Mouse (Mus musculus) T-cell, adult 2 months (primary cell): Measurements from ENCODE around the gene Atf6b.

Source experiments
- DNase-seq: peaks from one replicate; pipeline ENCODE4 v3.0.0; 2022; ENCODE audit warnings: low spot score

Gene Atf6b

DNA sequence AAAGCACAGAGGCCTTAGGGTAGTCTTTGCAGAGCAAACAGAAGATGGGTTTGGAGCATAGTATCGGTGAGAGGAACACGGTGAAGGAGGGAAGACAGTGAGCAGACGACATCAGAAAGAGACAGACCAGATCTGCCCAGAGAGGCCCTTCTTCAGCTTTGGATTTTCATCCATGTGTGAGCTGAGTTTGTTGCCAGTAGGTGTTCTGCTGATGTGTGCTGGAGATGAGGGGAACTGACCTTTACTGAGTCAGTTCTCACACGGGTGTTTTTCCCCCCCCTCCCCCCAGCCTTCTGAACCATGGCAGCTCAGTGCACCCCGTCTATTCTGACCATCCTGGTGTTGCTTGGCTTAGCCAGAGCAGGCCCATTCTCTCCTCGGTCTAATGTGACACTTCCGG lies 23.3 kb downstream of the Atf6b start, which contains the start of gene Tnxb:
Tnxb (plus strand) TSS at position 301 of the 400 bp plus-strand sequence.
- no peak for DNase-seq

DNA sequence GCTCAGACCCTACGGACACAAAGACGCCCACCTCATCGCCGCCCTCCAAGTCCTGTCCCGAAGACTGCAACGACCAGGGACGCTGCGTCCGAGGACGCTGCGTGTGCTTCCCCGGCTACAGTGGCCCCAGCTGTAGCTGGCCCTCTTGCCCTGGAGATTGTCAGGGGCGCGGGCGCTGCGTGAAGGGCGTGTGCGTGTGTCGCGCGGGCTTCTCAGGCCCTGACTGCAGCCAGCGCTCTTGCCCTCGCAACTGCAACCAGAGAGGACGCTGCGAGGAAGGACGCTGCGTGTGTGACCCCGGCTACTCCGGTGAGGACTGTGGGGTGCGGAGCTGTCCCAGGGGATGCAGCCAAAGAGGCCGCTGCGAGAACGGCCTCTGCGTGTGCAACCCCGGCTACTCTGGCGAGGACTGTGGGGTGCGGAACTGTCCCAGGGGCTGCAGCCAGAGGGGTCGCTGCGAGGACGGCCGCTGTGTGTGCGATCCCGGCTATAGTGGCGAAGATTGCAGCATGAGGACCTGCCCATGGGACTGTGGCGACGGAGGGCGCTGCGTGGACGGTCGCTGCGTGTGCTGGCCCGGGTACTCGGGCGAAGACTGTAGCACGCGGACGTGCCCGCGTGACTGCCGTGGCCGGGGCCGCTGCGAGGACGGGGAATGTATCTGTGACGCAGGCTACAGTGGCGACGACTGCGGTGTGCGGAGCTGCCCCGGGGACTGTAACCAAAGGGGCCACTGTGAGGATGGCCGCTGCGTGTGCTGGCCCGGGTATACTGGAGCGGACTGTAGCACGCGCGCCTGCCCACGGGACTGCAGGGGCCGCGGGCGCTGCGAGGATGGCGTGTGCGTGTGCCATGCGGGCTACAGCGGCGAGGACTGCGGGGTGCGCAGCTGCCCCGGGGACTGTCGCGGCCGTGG lies 24.5 kb downstream of the Atf6b start:
- no peak for DNase-seq

DNA sequence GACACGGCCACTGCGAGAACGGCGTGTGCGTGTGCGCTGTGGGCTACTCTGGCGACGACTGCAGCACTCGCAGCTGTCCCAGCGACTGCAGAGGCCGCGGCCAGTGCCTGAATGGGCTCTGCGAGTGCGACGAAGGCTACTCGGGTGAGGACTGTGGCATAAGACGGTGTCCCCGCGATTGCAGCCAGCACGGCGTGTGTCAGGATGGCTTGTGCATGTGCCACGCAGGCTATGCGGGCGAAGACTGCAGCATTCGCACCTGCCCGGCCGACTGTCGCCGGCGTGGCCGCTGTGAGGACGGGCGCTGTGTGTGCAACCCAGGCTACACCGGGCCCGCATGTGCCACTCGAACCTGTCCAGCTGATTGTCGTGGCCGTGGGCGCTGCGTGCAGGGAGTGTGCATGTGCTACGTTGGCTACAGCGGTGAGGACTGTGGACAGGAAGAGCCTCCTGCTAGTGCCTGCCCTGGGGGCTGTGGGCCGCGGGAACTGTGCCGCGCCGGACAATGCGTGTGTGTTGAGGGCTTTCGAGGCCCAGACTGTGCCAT lies 25.4 kb downstream of the Atf6b start:
- DNase-seq = no peak

DNA sequence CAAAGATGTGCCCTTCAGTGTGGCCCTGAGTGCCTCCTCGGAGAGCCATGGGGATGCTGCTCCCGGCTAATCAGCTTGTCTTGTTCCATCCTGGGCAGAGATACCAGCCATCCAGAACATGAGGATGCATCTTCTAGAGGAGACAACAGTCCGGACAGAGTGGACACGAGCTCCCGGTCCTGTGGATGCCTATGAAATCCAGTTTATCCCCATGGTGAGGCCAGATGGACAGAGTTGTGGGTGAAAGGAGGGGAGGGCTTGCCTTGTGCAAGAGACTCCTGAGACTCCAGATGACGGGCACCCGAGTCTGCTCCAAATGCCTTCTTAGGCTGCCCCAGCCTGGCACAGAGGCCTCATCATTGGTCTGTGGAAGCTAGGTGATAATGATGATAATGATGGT lies 26.2 kb downstream of the Atf6b start:
- no peak for DNase-seq

DNA sequence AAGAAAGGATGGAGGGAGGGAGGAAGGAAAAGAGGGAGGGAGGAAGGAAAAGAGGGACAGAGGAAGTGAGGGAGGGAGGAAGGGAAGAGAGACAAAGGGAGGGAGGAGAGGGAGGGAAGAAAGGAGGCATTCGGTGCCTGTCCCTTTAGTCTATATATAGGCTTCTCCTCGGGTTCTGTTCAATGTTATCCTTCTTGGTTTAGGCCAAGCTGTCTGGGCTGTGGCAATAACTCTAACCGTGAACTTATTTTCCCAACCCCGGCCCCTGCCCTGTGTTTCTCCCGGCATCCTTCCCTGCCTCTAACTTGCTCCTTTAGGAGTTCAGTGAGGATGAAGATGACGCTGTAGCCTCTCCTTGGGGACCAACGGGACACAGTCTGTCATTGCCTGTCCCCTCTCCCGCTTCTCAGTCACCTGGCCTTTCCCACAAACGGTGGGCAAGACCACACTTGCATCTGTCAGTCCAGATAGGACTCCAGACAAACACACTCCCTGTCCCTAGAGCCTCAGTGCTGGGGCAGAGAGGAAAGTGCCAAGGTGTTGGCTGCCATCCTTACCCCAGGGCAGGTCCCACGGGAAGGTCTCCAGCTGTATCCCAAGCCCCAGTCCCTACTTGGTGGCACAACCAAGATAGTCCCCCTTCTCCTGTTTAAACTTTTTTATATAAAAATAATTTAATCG lies 27.7 kb downstream of the Atf6b start:
- no peak for DNase-seq

DNA sequence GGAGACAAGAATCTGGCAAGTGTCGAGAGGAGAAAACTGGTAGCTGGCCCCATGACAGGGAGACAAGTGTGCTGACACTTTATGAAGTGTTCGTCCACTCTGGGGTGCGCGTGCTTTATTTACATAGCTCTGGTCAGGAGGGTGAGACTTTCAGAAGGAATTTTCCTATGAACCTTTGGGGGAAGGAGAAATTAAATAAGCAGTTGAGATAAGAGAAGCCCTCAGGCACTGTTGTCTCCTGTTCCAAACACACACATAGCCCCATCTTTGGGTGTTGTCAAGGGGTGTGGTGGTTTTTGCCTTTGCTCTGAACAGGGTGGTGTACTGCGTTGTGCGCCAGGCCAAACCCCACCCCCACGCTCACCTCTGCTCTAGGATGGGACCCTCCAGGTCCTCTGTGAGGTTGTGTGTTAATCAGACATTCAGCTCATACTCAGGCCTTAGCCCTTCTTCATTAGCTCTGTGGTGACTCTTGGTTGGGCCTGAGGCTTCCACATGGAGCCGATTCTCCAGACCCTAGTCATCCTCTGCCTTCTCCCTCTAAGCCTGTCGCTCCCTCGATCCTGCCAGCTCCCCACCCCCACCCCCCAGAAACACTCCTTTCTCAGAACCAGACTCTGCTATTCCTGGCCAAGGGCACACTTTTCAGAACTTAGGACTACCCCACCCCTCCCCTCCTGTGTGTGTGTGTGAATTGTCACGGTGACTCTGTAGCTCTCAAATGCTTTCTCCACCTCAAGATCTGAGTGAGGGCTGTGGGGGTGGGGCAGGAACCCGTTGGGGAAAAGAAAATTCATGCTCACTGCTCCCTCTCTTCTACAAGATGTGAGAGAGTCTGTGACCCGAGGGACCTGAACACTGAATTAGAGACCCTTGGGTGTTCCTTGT lies 28.5 kb downstream of the Atf6b start:
- DNase-seq = no peak

DNA sequence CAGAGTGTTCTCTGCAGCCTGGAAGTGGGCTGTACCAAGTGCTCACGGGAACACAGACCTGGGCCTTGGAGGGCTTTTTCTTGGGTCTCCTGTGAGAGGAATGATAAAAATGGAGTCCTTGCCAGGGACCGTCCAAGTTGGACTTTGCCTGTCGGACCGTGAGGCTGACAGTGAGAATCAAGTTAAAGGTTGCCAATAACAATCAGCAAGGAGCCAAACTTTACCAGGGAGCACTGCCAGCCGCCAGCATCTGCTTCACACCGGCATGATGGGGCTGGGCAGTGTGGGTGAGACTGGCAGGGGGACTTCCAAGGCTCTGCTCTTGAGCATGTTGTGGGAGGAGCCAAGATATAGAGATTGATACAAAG lies 29.1 kb downstream of the Atf6b start:
- DNase-seq = no peak

DNA sequence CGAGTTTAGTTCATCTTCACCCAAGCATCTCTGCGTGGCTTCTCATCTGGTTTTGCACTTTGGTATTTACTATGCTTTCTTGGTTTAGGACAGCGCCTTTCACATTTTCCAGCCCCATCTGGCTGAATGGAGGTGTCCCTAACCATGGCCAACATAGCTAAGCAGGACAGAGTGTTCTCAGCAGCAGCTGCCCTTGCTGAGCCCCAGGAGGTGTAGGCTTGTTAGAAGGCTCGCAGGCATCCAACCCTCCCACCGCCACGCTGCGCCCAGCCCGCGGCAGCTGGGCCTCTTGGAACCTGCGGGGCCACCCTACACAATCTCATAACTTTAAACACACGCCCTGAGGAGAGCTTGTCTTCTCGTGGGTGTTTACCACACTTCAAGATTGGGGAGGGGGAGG lies 29.7 kb downstream of the Atf6b start:
- no peak for DNase-seq

DNA sequence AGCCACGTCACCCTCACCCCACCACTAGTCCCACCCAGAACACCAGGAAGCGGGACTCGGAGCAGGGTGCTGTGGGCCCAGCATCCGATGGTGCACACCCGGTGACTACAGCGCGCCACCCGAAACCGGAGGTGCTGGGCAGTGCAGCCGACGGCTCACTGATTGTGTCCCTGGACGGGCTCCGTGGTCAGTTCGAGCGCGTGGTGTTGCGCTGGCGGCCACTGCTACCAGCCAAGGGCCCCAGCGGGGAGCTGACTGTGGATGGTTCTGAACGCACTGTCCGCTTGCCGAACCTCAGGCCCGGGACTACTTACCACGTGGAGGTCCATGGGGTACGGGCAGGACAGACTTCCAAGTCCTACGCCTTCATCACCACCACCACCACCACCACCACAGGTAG lies 33.2 kb downstream of the Atf6b start:
- no peak for DNase-seq

DNA sequence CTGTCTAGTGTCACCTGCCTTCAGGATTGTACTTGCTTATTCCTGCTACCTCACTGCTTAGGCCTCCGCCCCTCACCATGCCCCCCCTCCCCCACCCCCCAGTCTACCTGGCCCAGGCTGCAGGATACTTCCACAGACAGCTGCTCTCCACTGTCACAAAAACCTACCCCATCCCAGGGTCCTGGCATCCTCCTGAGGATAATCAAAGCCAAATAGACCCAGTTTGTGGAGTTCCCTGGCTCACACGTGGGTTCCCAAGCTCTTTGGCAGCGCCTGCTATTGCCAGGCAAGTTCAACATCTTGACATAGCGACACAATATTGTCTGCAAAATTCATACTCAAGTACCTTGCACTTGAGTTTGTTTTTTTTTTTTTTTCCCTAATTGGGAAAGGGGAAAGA lies 33.7 kb downstream of the Atf6b start:
- DNase-seq = no peak

DNA sequence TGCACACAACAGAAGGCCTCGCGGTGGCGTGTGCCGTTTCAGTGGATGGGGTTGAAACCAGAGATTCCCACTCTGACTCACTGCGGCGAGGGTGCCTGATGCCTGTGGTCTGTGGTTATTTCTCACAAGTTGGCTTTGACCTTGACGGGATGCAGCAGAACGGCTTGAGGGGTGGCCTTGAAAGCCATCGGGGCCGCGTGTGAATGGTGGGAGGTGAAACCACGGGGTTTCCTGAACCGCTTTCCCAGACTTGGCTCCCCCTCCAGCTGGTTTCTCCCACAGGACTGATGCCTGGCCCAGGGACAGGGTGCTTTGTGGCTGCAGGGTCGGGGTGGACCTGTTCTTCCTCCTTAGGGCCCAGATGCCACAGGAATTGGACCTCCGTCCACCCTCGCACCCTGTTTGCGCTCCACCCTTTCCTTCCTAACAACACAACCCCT lies 34.2 kb downstream of the Atf6b start:
- peak; percentile 8 for DNase-seq

DNA sequence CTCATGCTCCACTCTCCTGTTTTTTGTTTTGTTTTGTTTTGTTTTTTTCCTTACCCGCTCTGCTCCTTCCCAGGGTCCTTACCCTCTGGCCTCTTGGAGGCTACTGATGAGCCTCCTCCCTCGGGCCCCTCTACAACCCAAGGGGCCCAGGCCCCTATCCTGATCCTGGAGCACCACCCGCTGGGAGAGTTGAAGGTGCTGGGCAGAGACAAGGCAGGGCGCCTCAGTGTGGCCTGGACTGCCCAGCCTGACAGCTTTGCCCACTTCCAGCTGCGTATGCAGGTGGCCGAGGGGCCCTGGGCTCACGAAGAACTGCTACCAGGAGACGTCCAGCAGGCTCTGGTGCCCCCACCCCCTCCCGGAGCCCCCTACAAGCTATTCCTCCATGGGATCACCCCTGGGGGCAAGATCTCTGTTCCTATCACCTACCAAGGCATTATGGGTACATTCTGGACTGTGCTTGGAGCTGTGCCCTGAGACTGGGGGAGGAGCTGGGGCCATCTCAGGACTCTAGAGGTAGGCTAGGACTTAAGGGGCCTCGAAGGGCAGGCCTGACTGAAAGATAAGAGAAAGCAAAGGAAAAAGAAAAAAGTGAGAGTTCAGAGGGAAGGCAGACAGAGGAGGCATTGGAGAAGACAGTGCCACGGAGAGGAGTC lies 35.1 kb downstream of the Atf6b start:
- no peak for DNase-seq

DNA sequence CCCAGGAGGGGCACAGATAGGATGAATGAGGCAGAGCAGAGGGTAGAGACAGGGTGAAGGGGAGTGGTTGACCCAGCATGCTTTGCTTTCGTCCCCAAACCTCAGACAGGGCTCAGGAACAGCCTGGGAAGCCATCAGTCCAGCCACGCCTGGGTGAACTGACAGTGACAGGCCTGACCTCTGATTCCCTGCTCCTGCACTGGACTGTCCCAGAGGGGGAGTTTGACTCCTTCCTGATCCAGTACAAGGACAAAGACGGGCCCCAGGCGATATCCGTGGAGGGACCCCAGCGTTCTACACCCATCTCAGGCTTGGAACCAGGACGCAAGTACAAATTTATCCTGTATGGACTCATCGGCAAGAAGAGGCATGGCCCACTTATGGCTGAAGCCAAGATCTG lies 36.2 kb downstream of the Atf6b start:
- DNase-seq = no peak

DNA sequence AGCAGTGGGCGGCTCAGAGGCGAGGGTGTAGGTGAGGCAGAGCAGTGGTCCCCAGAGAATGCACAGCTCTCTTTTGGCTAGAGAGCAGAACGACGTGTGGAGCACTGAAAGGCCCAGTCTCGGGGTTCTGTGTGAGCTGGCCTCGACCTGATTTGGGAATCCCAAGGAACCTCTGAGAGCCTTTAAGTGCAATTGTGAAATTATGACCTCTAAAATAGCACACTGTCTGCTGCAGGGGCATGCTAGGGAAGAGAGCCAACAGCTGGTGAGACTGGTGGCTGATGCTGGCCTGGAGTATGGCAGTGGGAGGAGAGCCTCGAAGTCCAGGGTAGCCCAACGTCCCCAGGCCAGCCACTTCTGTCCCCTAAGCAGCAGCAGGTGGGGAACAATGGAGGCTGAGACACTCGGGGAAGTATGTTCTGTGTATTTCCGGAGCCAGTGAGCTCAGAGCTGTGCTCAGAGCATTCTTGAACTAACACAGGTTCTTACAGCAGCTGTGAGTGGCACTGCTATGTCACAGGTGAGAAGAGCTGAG lies 36.8 kb downstream of the Atf6b start:
- no peak for DNase-seq

DNA sequence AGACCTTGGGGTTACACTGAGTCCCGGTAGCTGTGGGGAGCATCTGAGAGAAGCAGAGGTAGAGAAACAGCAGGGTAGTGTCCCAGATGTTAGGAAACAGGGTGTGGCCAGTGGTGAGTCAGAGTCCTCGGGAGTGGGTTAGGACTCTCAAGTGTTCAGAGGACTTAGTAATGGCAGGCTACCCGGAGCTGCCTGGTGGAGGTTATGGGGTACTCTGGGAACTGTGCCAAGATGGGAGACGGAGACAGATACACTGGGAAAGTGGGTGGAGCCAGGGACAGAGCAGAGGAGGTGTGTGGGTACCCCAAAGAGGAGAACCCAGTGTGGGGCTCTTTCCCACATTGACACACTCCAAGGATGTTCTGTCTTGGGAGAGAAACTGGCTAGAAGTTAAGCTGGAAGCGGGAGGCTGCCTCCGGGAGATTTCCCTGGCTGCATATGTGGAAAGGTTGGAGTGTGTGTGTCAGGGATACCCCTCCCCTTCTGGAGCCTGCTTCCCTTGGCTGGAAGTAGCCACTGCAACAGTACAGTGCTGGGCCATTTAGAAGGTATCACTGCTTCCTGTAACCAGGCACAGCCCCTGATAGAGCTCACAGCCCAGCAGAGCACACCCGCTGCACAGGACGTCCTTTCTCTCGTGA lies 37.4 kb downstream of the Atf6b start:
- no peak for DNase-seq

DNA sequence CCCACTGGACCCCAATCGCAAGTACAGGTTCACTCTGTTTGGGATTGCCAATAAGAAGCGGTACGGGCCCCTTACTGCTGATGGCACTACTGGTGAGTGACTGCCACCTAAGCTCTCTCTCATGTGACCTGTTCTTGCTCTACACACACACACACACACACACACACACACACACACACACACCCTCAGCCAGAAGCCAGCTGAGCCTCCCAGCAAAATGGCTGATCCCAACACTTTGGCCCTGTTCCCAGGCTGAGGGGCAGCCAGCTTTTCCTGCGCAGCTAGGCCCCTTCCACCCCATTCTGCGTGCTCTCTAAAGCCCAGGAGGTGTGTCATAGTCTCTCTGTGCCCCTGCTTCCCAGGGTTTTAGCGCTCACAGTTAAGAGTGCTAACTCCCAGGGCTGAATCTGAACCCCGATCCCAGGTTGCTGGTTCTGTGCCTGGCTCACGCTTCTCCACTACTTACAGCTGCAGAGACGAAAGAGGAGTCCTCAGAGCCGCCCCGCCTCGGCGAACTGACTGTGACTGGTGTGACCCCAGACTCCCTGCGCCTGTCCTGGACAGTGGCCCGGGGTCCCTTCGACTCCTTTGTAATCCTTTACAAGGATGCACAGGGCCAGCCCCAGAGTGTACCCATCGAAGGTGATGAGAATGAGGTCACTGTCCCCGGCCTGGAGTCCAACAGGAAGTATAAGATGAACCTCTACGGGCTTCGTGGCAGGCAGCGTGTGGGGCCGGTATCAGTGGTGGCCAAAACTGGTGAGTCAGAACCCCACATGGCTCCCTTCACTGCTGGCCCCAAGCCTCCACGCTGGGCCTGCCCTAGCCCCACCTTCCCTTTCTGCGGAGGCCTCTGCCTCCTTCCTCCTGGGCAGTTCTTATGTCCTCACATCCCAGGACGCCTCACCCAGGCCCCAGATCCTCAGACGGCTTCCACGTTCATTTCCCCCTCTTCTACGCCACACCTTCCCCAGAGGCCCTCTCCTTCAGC lies 38.5 kb downstream of the Atf6b start:
- DNase-seq = no peak

DNA sequence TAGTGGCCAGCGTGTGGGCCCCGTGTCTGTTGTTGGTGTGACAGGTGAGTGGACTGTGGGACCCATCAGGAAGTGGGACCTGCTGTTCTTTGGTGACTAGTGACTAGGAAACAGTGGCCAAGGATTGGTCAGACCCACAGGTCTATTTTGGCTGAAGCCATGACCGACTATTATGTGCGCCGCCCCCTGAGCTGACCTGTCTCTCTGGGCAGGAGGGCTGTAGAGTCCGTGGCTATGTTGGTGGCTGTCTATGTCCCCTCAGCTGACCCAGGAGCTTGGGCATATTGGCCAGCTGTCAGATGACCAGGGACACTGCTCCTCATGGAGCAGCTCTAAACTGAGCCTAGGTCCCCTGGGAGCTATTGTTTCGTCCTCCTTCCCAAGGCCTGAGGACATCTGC lies 41.9 kb downstream of the Atf6b start:
- no peak for DNase-seq

DNA sequence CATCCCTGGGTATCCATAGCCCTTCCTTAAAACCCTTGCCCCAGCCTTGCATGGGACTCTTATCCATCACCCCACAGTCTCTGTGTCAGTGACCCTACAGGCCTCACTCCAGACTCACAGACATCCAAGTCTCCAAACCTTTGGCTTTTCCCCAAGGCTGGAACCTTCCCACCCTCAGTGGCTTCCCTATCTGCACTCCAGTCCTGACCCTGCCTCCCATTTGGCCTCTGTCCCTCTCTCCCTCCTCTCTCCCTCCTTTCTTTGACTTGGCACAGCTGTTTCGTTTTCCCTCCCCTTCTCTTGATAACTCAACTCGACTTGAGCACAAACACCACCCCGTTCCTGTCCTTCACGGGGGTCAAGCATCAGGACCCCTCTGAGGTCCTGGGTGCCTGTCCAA lies 43.5 kb downstream of the Atf6b start:
- DNase-seq = no peak

DNA sequence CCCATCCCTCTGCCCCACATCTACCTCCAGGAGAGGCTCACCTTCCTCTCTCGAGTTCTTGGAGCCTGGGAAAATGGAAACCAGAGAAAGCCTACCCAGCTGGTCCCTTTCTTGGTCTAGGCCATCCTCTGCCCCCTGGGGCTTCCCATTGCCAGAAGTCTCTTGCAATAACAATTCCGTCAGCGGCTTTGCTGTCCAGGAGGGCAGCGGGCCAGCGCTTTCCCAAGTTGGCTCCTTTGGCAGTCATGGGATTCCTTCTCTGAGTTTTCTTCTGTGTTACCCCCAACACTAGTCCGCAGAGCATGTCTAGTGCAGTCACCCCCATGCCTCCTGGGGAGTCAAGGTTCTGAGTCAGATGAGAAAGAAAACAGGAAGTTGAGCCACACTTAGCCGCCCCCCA lies 46.0 kb downstream of the Atf6b start:
- no peak for DNase-seq
